Mouse (Mus musculus): Measurements from ENCODE around the gene Cenpm. TPM values are rescaled to one million over a fixed set of nuclear protein-coding genes. Genes with fewer than 3 reads are reported as not detected.

Gene Cenpm
- 51.7 and 63.5 TPM in 2 replicates for polyA plus RNA-seq (2014; fragmentation: Nextera tagmentation; extraction: Ambion mirVana)

DNA sequence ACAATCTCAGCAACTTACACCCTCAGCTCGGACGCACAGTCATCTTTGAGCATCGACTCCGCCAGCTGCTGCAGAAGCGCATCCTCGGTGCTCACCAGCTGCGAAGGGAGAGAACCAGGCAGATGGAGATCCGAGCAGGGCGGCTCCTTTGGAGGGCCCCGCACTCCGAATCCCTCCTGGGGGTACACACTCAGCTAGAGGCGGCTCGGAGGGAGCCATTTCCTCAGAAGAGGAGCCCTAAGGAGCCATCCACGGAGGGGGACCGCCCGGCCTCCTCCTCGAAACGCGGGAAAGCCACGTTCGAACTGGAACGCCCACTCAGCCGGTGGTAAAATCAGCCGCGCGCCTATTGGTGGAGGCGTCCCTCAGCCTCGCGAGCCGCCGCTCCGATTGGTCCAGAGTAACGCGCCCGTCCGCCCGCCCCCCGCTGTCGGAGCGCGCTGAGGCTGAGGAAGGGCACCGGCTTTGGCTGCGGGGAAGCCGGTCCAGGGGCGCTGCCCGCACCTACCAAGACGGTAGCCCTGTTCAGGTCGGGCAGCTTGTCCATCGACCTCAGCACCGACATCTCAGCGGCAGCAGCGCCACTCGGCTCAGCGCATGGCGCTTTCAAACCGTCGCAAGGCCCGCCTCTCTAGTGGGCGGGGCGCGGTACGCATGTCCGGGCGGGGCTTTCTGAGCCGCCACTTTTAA, at the start of gene Cenpm:
TSS of gene Cenpm (minus strand) at position 634 of the 690 bp plus-strand sequence.
- no peaks in the 10 kb centered on the region for H3K9me3 ChIP-seq (ENCODE audit: control insufficient read depth, low read length)
- 0% methylated on average over 31 of the region's 65 CpGs for WGBS
- DNase-seq (ENCODE audit: low spot score) = peak; percentile 96
- peaks cover 4% of the 10 kb centered on the region for H3K4me1 ChIP-seq (ENCODE audit: control insufficient read depth, insufficient read depth, low read length)
- peak within 1 kb of the TSS; percentile 86 for H3K4me2 ChIP-seq (ENCODE audit: low read depth, low read length)
- H3K9ac ChIP-seq (ENCODE audit: low read depth, low read length) = peak within 1 kb of the TSS; percentile 71
- H3K36me3 ChIP-seq (ENCODE audit: control insufficient read depth, insufficient read depth, low read length) = no peaks in the 10 kb centered on the region
- ATAC-seq (ENCODE audit: low read depth) = peak; percentile 99
- peak within 1 kb of the TSS; percentile 81 for H3K4me3 ChIP-seq (ENCODE audit: low read depth, low read length)
- no peaks in the 10 kb centered on the region for H3K27me3 ChIP-seq (replicated peaks; ENCODE audit: control insufficient read depth, insufficient read depth, low read length)
- H3K27ac ChIP-seq (replicated peaks; ENCODE audit: low read depth, low read length) = peak within 1 kb of the TSS; percentile 71

DNA sequence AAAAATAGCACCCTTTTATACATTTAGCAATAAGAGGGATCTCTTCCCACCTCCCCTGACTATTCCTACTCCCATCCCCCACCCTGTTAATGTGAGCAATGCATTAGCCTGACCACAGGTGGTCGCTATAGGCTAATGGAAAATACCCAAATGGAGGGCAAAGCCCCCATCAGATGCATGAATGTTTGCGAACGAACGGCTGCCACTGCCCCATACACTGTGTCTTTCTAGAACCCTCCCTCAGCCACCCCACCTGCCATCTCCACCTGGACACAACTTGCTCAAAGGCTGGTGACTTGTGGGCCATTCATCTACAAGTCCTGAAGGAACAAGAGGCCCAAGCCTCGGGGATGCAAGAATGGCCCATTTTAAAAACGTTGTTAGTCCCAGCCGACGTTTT, 49.5 kb upstream of the Cenpm start:
- Histone ChIP-seq H3K9me3 (ENCODE audit: control insufficient read depth, low read length) (no peaks in the 10 kb centered on the region), H3K4me3 (ENCODE audit: low read depth, low read length) (no peak overlapping the region), H3K9ac (ENCODE audit: low read depth, low read length) (no peak overlapping the region), H3K27ac (replicated peaks; ENCODE audit: low read depth, low read length) (no peak overlapping the region), H3K4me2 (ENCODE audit: low read depth, low read length) (no peak overlapping the region), H3K36me3 (ENCODE audit: control insufficient read depth, insufficient read depth, low read length) (peaks cover 5% of the 10 kb centered on the region; the same call in 1 of the 2 replicates), H3K4me1 (ENCODE audit: control insufficient read depth, insufficient read depth, low read length) (0 out of 2 replicates have a peak, but pooled peaks cover 3% of the 10 kb centered on the region), H3K27me3 (replicated peaks; ENCODE audit: control insufficient read depth, insufficient read depth, low read length) (no peaks in the 10 kb centered on the region)
- ATAC-seq (ENCODE audit: low read depth) (no peak), DNase-seq (ENCODE audit: low spot score) (peak; percentile 41)
- 42% methylated on average over 8 of the region's 8 CpGs for WGBS

DNA sequence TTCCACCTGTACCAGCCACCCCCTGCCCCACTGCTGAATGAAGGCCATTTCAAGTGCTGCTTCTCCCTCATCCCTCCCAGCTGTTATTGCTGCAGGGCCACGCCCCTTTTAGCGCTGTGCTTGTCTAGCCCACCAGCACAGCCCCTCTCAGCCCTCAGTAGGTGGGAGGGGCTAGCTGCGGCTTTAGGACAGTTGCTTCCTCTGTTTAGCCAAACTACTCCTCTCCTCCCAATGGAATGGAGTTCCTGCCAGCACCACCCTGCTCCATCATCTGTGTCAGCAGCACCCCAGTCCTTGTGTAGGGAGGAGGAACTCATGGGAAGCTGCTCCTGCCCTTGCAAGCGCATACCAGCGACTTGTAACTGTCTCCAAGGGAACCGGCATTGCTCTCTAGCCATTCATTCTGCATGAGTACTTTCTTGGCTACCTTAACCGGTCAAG, 48.7 kb upstream of the Cenpm start:
- Histone ChIP-seq H3K4me3 (ENCODE audit: low read depth, low read length) (no peak overlapping the region), H3K9ac (ENCODE audit: low read depth, low read length) (no peak overlapping the region), H3K4me2 (ENCODE audit: low read depth, low read length) (peak overlapping the region; percentile 37), H3K27ac (replicated peaks; ENCODE audit: low read depth, low read length) (no peak overlapping the region), H3K27me3 (replicated peaks; ENCODE audit: control insufficient read depth, insufficient read depth, low read length) (no peaks in the 10 kb centered on the region), H3K9me3 (ENCODE audit: control insufficient read depth, low read length) (no peaks in the 10 kb centered on the region), H3K4me1 (ENCODE audit: control insufficient read depth, insufficient read depth, low read length) (0 out of 2 replicates have a peak, but pooled peaks cover 3% of the 10 kb centered on the region), H3K36me3 (ENCODE audit: control insufficient read depth, insufficient read depth, low read length) (peaks cover 5% of the 10 kb centered on the region; the same call in 1 of the 2 replicates)
- 14% methylated on average over 7 of the region's 7 CpGs for WGBS
- ATAC-seq (ENCODE audit: low read depth) (peak; percentile 76), DNase-seq (ENCODE audit: low spot score) (peak; percentile 77)

DNA sequence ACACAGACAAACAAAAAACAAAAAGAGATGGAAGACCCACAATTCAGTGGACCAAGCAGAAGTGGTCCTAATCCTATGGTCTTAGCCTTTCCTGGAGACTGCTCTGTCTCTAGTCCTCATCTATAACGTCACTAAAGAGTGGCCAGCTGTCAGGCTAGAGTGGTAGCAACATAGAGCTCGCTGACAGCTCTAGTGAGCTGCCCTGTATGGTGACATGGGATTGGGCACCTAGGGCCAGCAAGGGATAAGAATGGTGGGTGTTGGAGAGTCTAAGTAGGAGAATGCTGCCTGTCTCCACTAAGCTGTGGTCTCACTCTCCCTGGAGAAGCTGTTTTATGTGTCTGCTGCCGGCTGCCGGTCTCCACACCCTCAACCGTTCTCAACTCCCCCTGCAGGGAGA, 48.3 kb upstream of the Cenpm start:
- Histone ChIP-seq H3K27me3 (replicated peaks; ENCODE audit: control insufficient read depth, insufficient read depth, low read length) (no peaks in the 10 kb centered on the region), H3K9me3 (ENCODE audit: control insufficient read depth, low read length) (no peaks in the 10 kb centered on the region), H3K4me1 (ENCODE audit: control insufficient read depth, insufficient read depth, low read length) (0 out of 2 replicates have a peak, but pooled peaks cover 3% of the 10 kb centered on the region), H3K4me2 (ENCODE audit: low read depth, low read length) (peak overlapping the region; percentile 37; the same call in 1 of the 2 replicates), H3K9ac (ENCODE audit: low read depth, low read length) (no peak overlapping the region), H3K27ac (replicated peaks; ENCODE audit: low read depth, low read length) (no peak overlapping the region), H3K4me3 (ENCODE audit: low read depth, low read length) (no peak overlapping the region), H3K36me3 (ENCODE audit: control insufficient read depth, insufficient read depth, low read length) (peaks cover 5% of the 10 kb centered on the region; the same call in 1 of the 2 replicates)
- DNase-seq (ENCODE audit: low spot score) (no peak), ATAC-seq (ENCODE audit: low read depth) (peak; percentile 17; the same call in 1 of the 2 replicates)
- WGBS = 35% methylated on average over 4 of the region's 5 CpGs

DNA sequence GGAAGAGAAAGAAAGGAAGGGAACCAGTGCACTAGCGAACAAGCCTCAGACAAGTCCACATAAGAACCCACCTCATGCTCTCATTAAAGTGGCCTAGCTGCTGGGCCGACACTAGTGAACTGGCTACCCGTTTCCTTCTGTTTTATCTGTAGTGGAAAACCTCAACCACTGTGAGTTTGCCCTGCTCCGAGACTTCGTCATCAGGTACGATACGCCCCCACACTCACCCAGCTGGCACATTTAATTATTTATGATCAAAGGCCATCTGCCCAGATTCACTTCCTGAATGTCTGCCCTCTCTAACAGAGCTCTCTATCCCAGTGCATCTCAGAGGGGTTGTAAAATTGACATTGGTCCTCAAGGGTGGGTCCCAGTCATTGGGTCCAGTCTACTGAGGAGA, 45.7 kb upstream of the Cenpm start:
- Histone ChIP-seq H3K9me3 (ENCODE audit: control insufficient read depth, low read length) (no peaks in the 10 kb centered on the region), H3K27ac (replicated peaks; ENCODE audit: low read depth, low read length) (no peak overlapping the region), H3K9ac (ENCODE audit: low read depth, low read length) (no peak overlapping the region), H3K36me3 (ENCODE audit: control insufficient read depth, insufficient read depth, low read length) (peaks cover 11% of the 10 kb centered on the region; the same call in 1 of the 2 replicates), H3K4me1 (ENCODE audit: control insufficient read depth, insufficient read depth, low read length) (0 out of 2 replicates have a peak, but pooled peaks cover 3% of the 10 kb centered on the region), H3K4me3 (ENCODE audit: low read depth, low read length) (no peak overlapping the region), H3K4me2 (ENCODE audit: low read depth, low read length) (no peak overlapping the region), H3K27me3 (replicated peaks; ENCODE audit: control insufficient read depth, insufficient read depth, low read length) (no peaks in the 10 kb centered on the region)
- 91% methylated on average over 7 of the region's 7 CpGs for WGBS
- ATAC-seq (ENCODE audit: low read depth) = no peak
- no peak for DNase-seq (ENCODE audit: low spot score)

DNA sequence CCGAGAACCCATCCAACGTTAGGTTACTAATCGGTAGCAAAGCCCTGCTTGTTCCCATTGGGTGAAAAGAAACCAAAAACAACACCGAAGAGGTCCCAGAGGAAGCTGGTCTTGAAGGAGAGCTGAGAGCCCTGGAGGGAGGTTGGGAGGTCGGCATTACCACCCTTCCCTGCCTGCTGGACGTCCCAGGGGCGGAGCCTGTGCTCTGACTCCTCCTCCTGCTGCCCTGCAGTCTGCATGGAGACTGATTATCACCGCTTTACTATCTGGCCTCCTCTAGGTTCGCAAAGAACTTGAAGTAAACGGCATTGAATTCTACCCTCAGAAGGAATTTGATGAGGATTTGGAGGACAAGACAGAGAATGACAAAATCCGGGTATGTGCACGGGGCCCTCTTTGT, 41.6 kb upstream of the Cenpm start:
- H3K27me3 ChIP-seq (replicated peaks; ENCODE audit: control insufficient read depth, insufficient read depth, low read length) = no peaks in the 10 kb centered on the region
- no peak overlapping the region for H3K4me3 ChIP-seq (ENCODE audit: low read depth, low read length)
- H3K36me3 ChIP-seq (ENCODE audit: control insufficient read depth, insufficient read depth, low read length) = peaks cover 34% of the 10 kb centered on the region; the same call in 1 of the 2 replicates
- no peak for ATAC-seq (ENCODE audit: low read depth)
- H3K9me3 ChIP-seq (ENCODE audit: control insufficient read depth, low read length) = no peaks in the 10 kb centered on the region
- H3K4me1 ChIP-seq (ENCODE audit: control insufficient read depth, insufficient read depth, low read length) = no peaks in the 10 kb centered on the region
- H3K27ac ChIP-seq (replicated peaks; ENCODE audit: low read depth, low read length) = no peak overlapping the region
- DNase-seq (ENCODE audit: low spot score) = no peak
- WGBS = 65% methylated on average over 12 of the region's 12 CpGs
- H3K9ac ChIP-seq (ENCODE audit: low read depth, low read length) = no peak overlapping the region
- H3K4me2 ChIP-seq (ENCODE audit: low read depth, low read length) = no peak overlapping the region

DNA sequence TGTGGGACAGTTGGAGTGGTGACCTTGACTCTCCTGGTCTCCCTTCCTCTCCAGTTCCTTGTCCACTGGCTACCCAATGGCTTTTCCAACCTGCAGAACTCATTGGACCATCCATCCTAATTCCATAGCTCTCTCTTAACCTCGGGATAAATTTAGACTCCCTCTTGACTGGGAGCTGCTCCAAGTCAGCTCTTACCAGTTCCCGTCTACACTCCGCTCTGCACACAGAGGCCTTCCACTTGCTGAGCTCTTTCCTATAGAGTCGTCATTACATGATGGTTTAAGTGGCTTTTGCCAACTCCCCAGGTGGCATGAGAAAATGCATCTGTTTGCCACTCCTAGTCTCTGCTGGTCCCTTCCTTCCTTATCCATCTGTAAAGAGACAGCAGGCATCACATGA, 36.1 kb upstream of the Cenpm start:
- peaks cover 9% of the 10 kb centered on the region for H3K4me1 ChIP-seq (ENCODE audit: control insufficient read depth, insufficient read depth, low read length)
- no peak overlapping the region for H3K27ac ChIP-seq (replicated peaks; ENCODE audit: low read depth, low read length)
- no peak overlapping the region for H3K9ac ChIP-seq (ENCODE audit: low read depth, low read length)
- ATAC-seq (ENCODE audit: low read depth) = no peak
- H3K36me3 ChIP-seq (ENCODE audit: control insufficient read depth, insufficient read depth, low read length) = peaks cover 32% of the 10 kb centered on the region; the same call in 1 of the 2 replicates
- no peak overlapping the region for H3K4me2 ChIP-seq (ENCODE audit: low read depth, low read length)
- H3K27me3 ChIP-seq (replicated peaks; ENCODE audit: control insufficient read depth, insufficient read depth, low read length) = no peaks in the 10 kb centered on the region
- H3K4me3 ChIP-seq (ENCODE audit: low read depth, low read length) = no peak overlapping the region
- H3K9me3 ChIP-seq (ENCODE audit: control insufficient read depth, low read length) = no peaks in the 10 kb centered on the region
- 85% methylated on average over 4 of the region's 4 CpGs for WGBS
- no peak for DNase-seq (ENCODE audit: low spot score)

DNA sequence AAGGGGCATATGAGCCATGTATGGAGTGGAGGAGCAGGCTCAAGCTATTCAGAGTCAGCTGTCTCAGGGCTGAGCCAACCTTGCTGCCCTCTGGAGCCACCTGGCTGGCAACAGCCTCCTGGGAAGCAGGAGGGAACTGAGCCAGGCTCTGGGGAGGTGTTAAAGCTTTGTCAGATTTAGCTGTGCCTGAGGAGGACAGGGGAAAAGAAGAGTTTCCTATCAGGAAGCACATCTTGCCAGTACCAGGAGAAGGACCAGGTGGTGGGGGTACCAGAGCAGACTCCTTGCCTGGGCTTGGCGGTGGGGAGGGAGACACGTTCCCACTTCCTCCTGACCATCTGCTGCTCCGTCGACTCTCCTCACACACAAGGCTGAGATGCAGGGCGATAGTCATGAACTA, 33.0 kb upstream of the Cenpm start:
- H3K36me3 ChIP-seq (ENCODE audit: control insufficient read depth, insufficient read depth, low read length) = 0 out of 2 replicates have a peak, but pooled peaks cover 6% of the 10 kb centered on the region
- H3K27ac ChIP-seq (replicated peaks; ENCODE audit: low read depth, low read length) = no peak overlapping the region
- no peak overlapping the region for H3K4me3 ChIP-seq (ENCODE audit: low read depth, low read length)
- no peak for DNase-seq (ENCODE audit: low spot score)
- peaks cover 9% of the 10 kb centered on the region for H3K4me1 ChIP-seq (ENCODE audit: control insufficient read depth, insufficient read depth, low read length)
- no peaks in the 10 kb centered on the region for H3K9me3 ChIP-seq (ENCODE audit: control insufficient read depth, low read length)
- H3K27me3 ChIP-seq (replicated peaks; ENCODE audit: control insufficient read depth, insufficient read depth, low read length) = peaks cover 13% of the 10 kb centered on the region
- 74% methylated on average over 5 of the region's 5 CpGs for WGBS
- H3K9ac ChIP-seq (ENCODE audit: low read depth, low read length) = no peak overlapping the region; the same call in 1 of the 2 replicates
- no peak for ATAC-seq (ENCODE audit: low read depth)
- H3K4me2 ChIP-seq (ENCODE audit: low read depth, low read length) = no peak overlapping the region

Measured in embryonic facial prominence, embryonic 14.5 days (tissue).